In genomic region chrX:41400058-41400904, GRCm38 (mm10) we compare ENCODE assay signal across 8 mouse cellular contexts. TPM values are rescaled to one million over a fixed set of nuclear protein-coding genes. Genes with fewer than 3 reads are reported as not detected.
A peak's percentile ranks its signal among the peaks of the same experiment; 100 is the strongest.
DNase-seq lines count a peak whose midpoint lies in the region; ATAC-seq and TF ChIP-seq lines count a peak whose summit lies in the region.

TSS of gene Gria3 (plus strand) at chrX:41400854.

- 0 out of 2 replicates have a peak, but pooled peaks cover under 1% of the 10 kb centered on the region for H3K4me1 ChIP-seq in heart, embryonic 12.5 days (replicated peaks)
- no peaks in the 10 kb centered on the region for H3K4me1 ChIP-seq in liver, postnatal 0 days (ENCODE audit: insufficient read depth)

- peak; percentile 47 for TF ChIP-seq CTCF in layer of hippocampus, adult 2 months (conservative IDR thresholded peaks at IDR 0.05)
- TF ChIP-seq CTCF in liver, postnatal 0 days (IDR thresholded peaks at IDR 0.05; ENCODE audit: low read depth), result no peak

- intact Hi-C loops in heart, postnatal 36 days (cut with DNase I), result no loop called here

- H3K9me3 ChIP-seq in heart, embryonic 12.5 days (replicated peaks), result no peaks in the 10 kb centered on the region
- H3K9me3 ChIP-seq in liver, postnatal 0 days (ENCODE audit: low read length), result no peaks in the 10 kb centered on the region

- H3K4me2 ChIP-seq in heart, embryonic 12.5 days, result peak within 1 kb of the TSS; percentile 74
- H3K4me2 ChIP-seq in liver, postnatal 0 days (ENCODE audit: low read depth, low read length), result peak within 1 kb of the TSS; percentile 71

- TF ChIP-seq EP300 in liver, postnatal 0 days (IDR thresholded peaks at IDR 0.05; ENCODE audit: low read depth), result no peak

- H3K9ac ChIP-seq in heart, embryonic 12.5 days, result peak within 1 kb of the TSS; percentile 65
- no peak within 1 kb of the TSS for H3K9ac ChIP-seq in liver, postnatal 0 days (replicated peaks)

- H3K36me3 ChIP-seq in heart, embryonic 12.5 days, result no peaks in the 10 kb centered on the region
- no peaks in the 10 kb centered on the region for H3K36me3 ChIP-seq in liver, postnatal 0 days (replicated peaks; ENCODE audit: insufficient read depth, low read length)

- H3K4me3 ChIP-seq in heart, embryonic 12.5 days, result peak within 1 kb of the TSS; percentile 54
- peak within 1 kb of the TSS; percentile 59 for H3K4me3 ChIP-seq in layer of hippocampus, adult 2 months
- H3K4me3 ChIP-seq in liver, postnatal 0 days (ENCODE audit: low read depth, low read length), result peak within 1 kb of the TSS; percentile 43

- peak within 1 kb of the TSS; percentile 38 for H3K27ac ChIP-seq in heart, embryonic 12.5 days (ENCODE audit: poor library complexity, severe bottlenecking)
- peak within 1 kb of the TSS; percentile 89 for H3K27ac ChIP-seq in layer of hippocampus, adult 2 months
- H3K27ac ChIP-seq in liver, postnatal 0 days (ENCODE audit: low read depth), result no peak within 1 kb of the TSS

- 0 out of 2 replicates have a peak, but pooled peaks cover 4% of the 10 kb centered on the region for H3K27me3 ChIP-seq in heart, embryonic 12.5 days (replicated peaks)
- 0 out of 2 replicates have a peak, but pooled peaks cover 3% of the 10 kb centered on the region for H3K27me3 ChIP-seq in liver, postnatal 0 days (ENCODE audit: insufficient read depth, low read length)

- no peak for ATAC-seq in heart, embryonic 12.5 days (ENCODE audit: insufficient number of reproducible peaks, low FRiP score)
- ATAC-seq in liver, postnatal 0 days, result peak; percentile 57; the same call in 1 of the 2 replicates

- WGBS in heart, embryonic 12.5 days, result 12% methylated on average over 21 of the region's 21 CpGs
- WGBS in liver, postnatal 0 days (ENCODE audit: insufficient replicate concordance), result 13% methylated on average over 21 of the region's 21 CpGs

- DNase-seq in heart, postnatal 36 days, result no peak
- no peak for DNase-seq in adrenal gland, postnatal 4 days (ENCODE audit: low spot score in 2 of 2)
- peak; percentile 7 to 13 for DNase-seq in frontal cortex, postnatal 10 days (ENCODE audit: low spot score in 2 of 2)
- DNase-seq in layer of hippocampus, adult 2 months (ENCODE audit: low spot score in 2 of 2), result peak; percentile 15 to 35
- peak; percentile 19 for DNase-seq in liver, postnatal 0 days
- peak; percentile 24 for DNase-seq in right cerebral cortex, postnatal 14 days
- DNase-seq in ovary, postnatal 36 days (ENCODE audit: low spot score), result no peak

RNA-seq across cellular contexts. Expression of gene Gria3, which starts in this region (rescaled TPM):
- 6.9 and 7.3 TPM in 2 replicates for polyA plus RNA-seq in heart, embryonic 12.5 days (2016; fragmentation: Nextera tagmentation; extraction: Ambion mirVana)
- 1 to 10 TPM; 1.4 to 1.5 TPM for total RNA-seq in heart, postnatal 36 days (2021)
- 10 to 100 TPM; 24.3 to 25.8 TPM for total RNA-seq in adrenal gland, postnatal 4 days (2021)
- 100 to 1,000 TPM; 164 to 176 TPM for total RNA-seq in layer of hippocampus, adult 2 months (2021)
- polyA plus RNA-seq in liver, postnatal 0 days (2015; fragmentation: Nextera tagmentation; extraction: Ambion mirVana), result 0.90 and 1.8 TPM in 2 replicates

Comparison
In these comparisons a context has a peak if more than half of its experiments do, and no peak if none do; other contexts are left out.
1. RNA of gene Gria3 (total RNA-seq): 164 to 176 TPM in layer of hippocampus, adult 2 months and 24.3 to 25.8 TPM in adrenal gland, postnatal 4 days; 1.4 to 1.5 TPM in heart, postnatal 36 days; every median in the first group is over 4 times any median in the second.
2. RNA of gene Gria3 (total RNA-seq): 164 to 176 TPM in layer of hippocampus, adult 2 months; 24.3 to 25.8 TPM in adrenal gland, postnatal 4 days; every median in the first group is over 4 times any median in the second.
3. DNase-seq: peak in frontal cortex, postnatal 10 days (2 of 2), layer of hippocampus, adult 2 months (2 of 2), liver, postnatal 0 days (single experiment) and right cerebral cortex, postnatal 14 days (single experiment); none in heart, postnatal 36 days (0 of 2), adrenal gland, postnatal 4 days (0 of 2) and ovary, postnatal 36 days (single experiment).
4. Peak in every context shown above with its lines, with median percentiles within 50 percentile points of each other: H3K4me3 ChIP-seq.